Mouse (Mus musculus) limb, embryonic 10.5 days (tissue): Measurements from ENCODE around the gene Ly6g5b. TPM values are rescaled to one million over a fixed set of nuclear protein-coding genes. Genes with fewer than 3 reads are reported as not detected.

ENCODE experiments used
- DNase-seq: peaks from one replicate; pipeline ENCODE4 v3.0.0-alpha.2; 2017; ENCODE audit warnings: low spot score
- H3K27ac ChIP-seq: fragments of 300-500 bp; sonication (generic); 2 replicates; pipeline ENCODE4 v1.5.1; 2016; ENCODE audit warnings: mild to moderate bottlenecking
- H3K27me3 ChIP-seq: fragments of 300-500 bp; sonication (generic); 2 replicates; pipeline ENCODE4 v1.6.1; 2016; ENCODE audit warnings: low read depth, mild to moderate bottlenecking; ENCODE audit not compliant: poor library complexity, severe bottlenecking
- H3K36me3 ChIP-seq: fragments of 300-500 bp; sonication (generic); 2 replicates; pipeline ENCODE4 v1.6.1; 2016; ENCODE audit warnings: mild to moderate bottlenecking, moderate library complexity
- H3K4me1 ChIP-seq: fragments of 300-500 bp; sonication (generic); 2 replicates; pipeline ENCODE4 v1.6.1; 2016
- H3K4me3 ChIP-seq: fragments of 300-500 bp; sonication (generic); 2 replicates; pipeline ENCODE4 v1.5.1; 2016; ENCODE audit warnings: mild to moderate bottlenecking, moderate library complexity
- H3K9me3 ChIP-seq: fragments of 300-500 bp; sonication (generic); replicated peaks from 2 replicates; pipeline ENCODE4 v1.6.1; 2016; ENCODE audit warnings: mild to moderate bottlenecking
- WGBS: fragments of 180-500 bp; shearing (Covaris S2); methylation state at CpG from one replicate; pipeline ENCODE4 v1.1.7; 2016; 5-methylcytosine and 5-hydroxymethylcytosine counted together
- polyA plus RNA-seq: library from polyadenylated mRNA; unstranded; fragments of >200 nt; fragmentation: Nextera tagmentation; extraction: Ambion mirVana; gene quantifications from 2 replicates; pipeline ENCODE4 v1.2.1, GENCODE M21; 2016

Gene Ly6g5b
- polyA plus RNA-seq, 1 experiment from 2014 or later, result 1.7 TPM

GRCm38 (mm10) chr17:35094475-35095365 is 20.5 kb downstream of the Ly6g5b start:
- DNase-seq, result no peak
- peaks cover 9% of the 10 kb centered on the region for H3K4me1 ChIP-seq
- no peak overlapping the region for H3K27ac ChIP-seq
- WGBS, result 92% methylated on average over 15 of the region's 15 CpGs
- no peak overlapping the region for H3K4me3 ChIP-seq
- no peaks in the 10 kb centered on the region for H3K9me3 ChIP-seq
- peaks cover 89% of the 10 kb centered on the region for H3K36me3 ChIP-seq
- no peaks in the 10 kb centered on the region for H3K27me3 ChIP-seq

- WGBS, result 93% methylated on average over 14 of the region's 14 CpGs
- H3K4me1 ChIP-seq, result peaks cover 11% of the 10 kb centered on the region
- no peak overlapping the region for H3K4me3 ChIP-seq
- H3K36me3 ChIP-seq, result peaks cover 69% of the 10 kb centered on the region
- H3K27me3 ChIP-seq, result no peaks in the 10 kb centered on the region
- no peak for DNase-seq
- H3K27ac ChIP-seq, result no peak overlapping the region
- H3K9me3 ChIP-seq, result no peaks in the 10 kb centered on the region
These were observed 22.6 kb downstream of the Ly6g5b start for GRCm38 (mm10) chr17:35092403-35093198.

GRCm38 (mm10) chr17:35090166-35090932 is 24.9 kb downstream of the Ly6g5b start:
- no peak overlapping the region for H3K27ac ChIP-seq
- H3K9me3 ChIP-seq, result no peaks in the 10 kb centered on the region
- DNase-seq, result no peak
- H3K36me3 ChIP-seq, result peaks cover 48% of the 10 kb centered on the region
- peaks cover 11% of the 10 kb centered on the region for H3K4me1 ChIP-seq
- H3K4me3 ChIP-seq, result peak overlapping the region; percentile 78
- H3K27me3 ChIP-seq, result no peaks in the 10 kb centered on the region
- WGBS, result 80% methylated on average over 8 of the region's 8 CpGs

GRCm38 (mm10) chr17:35088825-35089644 is 26.2 kb downstream of the Ly6g5b start, which contains the start of gene Abhd16a:
Abhd16a (plus strand) TSS chr17:35089263.
- peak; percentile 97 for DNase-seq
- WGBS, result 3% methylated on average over 67 of the region's 67 CpGs
- Histone ChIP-seq H3K4me1 (peaks cover 11% of the 10 kb centered on the region), H3K27me3 (no peaks in the 10 kb centered on the region), H3K36me3 (peaks cover 36% of the 10 kb centered on the region), H3K4me3 (peak within 1 kb of the TSS; percentile 78), H3K9me3 (no peaks in the 10 kb centered on the region), H3K27ac (peak within 1 kb of the TSS; percentile 98)

- Histone ChIP-seq H3K4me3 (no peak overlapping the region), H3K4me1 (peaks cover 11% of the 10 kb centered on the region), H3K27me3 (no peaks in the 10 kb centered on the region), H3K36me3 (peaks cover 28% of the 10 kb centered on the region), H3K27ac (no peak overlapping the region), H3K9me3 (no peaks in the 10 kb centered on the region)
- WGBS, result 56% methylated on average over 2 of the region's 2 CpGs
- no peak for DNase-seq
These were observed 27.1 kb downstream of the Ly6g5b start for GRCm38 (mm10) chr17:35088151-35088550.

- Histone ChIP-seq H3K4me1 (peaks cover 8% of the 10 kb centered on the region), H3K36me3 (peaks cover 2% of the 10 kb centered on the region; the same call in 1 of the 2 replicates), H3K27ac (no peak within 1 kb of the TSS), H3K9me3 (no peaks in the 10 kb centered on the region), H3K4me3 (no peak within 1 kb of the TSS), H3K27me3 (no peaks in the 10 kb centered on the region)
- WGBS, result 84% methylated on average over 7 of the region's 7 CpGs
- DNase-seq, result no peak
These were observed 29.9 kb downstream of the Ly6g5b start, which contains the start of gene Ly6g6f for GRCm38 (mm10) chr17:35085208-35085865. Ly6g6f (minus strand) TSS chr17:35085610.

GRCm38 (mm10) chr17:35083929-35084497 is 31.2 kb downstream of the Ly6g5b start:
- 76% methylated on average over 3 of the region's 3 CpGs for WGBS

GRCm38 (mm10) chr17:35082841-35083576 is 32.2 kb downstream of the Ly6g5b start:
- 84% methylated on average over 16 of the region's 16 CpGs for WGBS
- H3K27me3 ChIP-seq, result peaks cover 15% of the 10 kb centered on the region
- no peak for DNase-seq

More at GRCm38 (mm10) chr17:35083929-35084497, 31.2 kb downstream of the Ly6g5b start:
- Histone ChIP-seq H3K9me3 (no peaks in the 10 kb centered on the region), H3K36me3 (no peaks in the 10 kb centered on the region), H3K27ac (no peak overlapping the region), H3K27me3 (peaks cover 5% of the 10 kb centered on the region; the same call in 1 of the 2 replicates), H3K4me3 (no peak overlapping the region), H3K4me1 (0 out of 2 replicates have a peak, but pooled peaks cover 3% of the 10 kb centered on the region)
- no peak for DNase-seq

GRCm38 (mm10) chr17:35080710-35081109 is 34.5 kb downstream of the Ly6g5b start:
- Histone ChIP-seq H3K27ac (no peak overlapping the region), H3K4me1 (peaks cover 28% of the 10 kb centered on the region), H3K27me3 (peaks cover 29% of the 10 kb centered on the region), H3K4me3 (no peak overlapping the region), H3K9me3 (no peaks in the 10 kb centered on the region), H3K36me3 (no peaks in the 10 kb centered on the region)
- 86% methylated on average over 4 of the region's 4 CpGs for WGBS
- DNase-seq, result no peak

More at GRCm38 (mm10) chr17:35082841-35083576, 32.2 kb downstream of the Ly6g5b start:
- Histone ChIP-seq H3K4me3 (no peak overlapping the region), H3K4me1 (peaks cover 7% of the 10 kb centered on the region), H3K9me3 (no peaks in the 10 kb centered on the region), H3K27ac (no peak overlapping the region), H3K36me3 (no peaks in the 10 kb centered on the region)

GRCm38 (mm10) chr17:35080248-35080647 is 35.0 kb downstream of the Ly6g5b start:
- Histone ChIP-seq H3K4me1 (peaks cover 28% of the 10 kb centered on the region), H3K36me3 (no peaks in the 10 kb centered on the region), H3K9me3 (no peaks in the 10 kb centered on the region), H3K4me3 (no peak overlapping the region), H3K27ac (no peak overlapping the region), H3K27me3 (peaks cover 29% of the 10 kb centered on the region)
- 49% methylated on average over 6 of the region's 6 CpGs for WGBS
- no peak for DNase-seq
